Mouse (Mus musculus) gastrocnemius, postnatal 25 days (tissue): ENCODE measurements around the gene Phtf2. TPM values are rescaled to one million over a fixed set of nuclear protein-coding genes. Genes with fewer than 3 reads are reported as not detected.
"Not testable (repeated sequence)": the region's sequence is repeated elsewhere in the genome, so short reads cannot be mapped to it uniquely, and the experiment has no call there.

ENCODE experiments used
- DNase-seq: peaks from one replicate; pipeline ENCODE4 v3.0.0; 2022
- total RNA-seq, 2 experiments: library from RNA; stranded (reverse); gene quantifications; 1 replicate in 1 of 2; 2 replicates in 1 of 2; pipeline ENCODE4 v1.2.3; 2021

Gene Phtf2
- total RNA-seq, 2 experiments from 2014 or later, result 134 to 156 TPM

DNA sequence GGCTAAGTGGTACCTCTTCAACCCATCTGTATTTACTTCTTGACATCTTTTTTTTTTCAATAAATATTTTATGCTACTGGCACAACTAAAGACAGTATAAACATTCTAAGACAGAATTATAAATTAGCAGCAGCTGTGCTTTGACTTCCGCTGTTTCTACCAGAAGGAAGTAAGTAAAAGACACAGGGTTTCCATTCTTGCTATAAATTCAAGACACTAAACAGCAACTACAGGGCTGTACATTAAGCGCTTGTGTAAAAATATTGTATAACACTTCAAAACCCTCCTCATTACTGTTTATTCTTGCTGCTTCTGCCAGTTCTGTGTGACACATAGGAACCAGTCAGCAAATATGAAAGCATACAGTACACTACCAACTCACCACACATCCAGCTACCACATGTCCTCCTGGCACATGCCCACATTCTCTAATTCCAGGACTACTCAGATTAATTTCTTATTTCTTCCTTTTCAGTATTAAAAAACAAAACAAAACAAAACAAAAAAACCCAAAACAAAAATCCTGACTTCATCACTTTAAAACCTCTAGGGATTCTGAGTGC is 16.6 kb downstream of the Phtf2 start:
- no peak for DNase-seq

DNA sequence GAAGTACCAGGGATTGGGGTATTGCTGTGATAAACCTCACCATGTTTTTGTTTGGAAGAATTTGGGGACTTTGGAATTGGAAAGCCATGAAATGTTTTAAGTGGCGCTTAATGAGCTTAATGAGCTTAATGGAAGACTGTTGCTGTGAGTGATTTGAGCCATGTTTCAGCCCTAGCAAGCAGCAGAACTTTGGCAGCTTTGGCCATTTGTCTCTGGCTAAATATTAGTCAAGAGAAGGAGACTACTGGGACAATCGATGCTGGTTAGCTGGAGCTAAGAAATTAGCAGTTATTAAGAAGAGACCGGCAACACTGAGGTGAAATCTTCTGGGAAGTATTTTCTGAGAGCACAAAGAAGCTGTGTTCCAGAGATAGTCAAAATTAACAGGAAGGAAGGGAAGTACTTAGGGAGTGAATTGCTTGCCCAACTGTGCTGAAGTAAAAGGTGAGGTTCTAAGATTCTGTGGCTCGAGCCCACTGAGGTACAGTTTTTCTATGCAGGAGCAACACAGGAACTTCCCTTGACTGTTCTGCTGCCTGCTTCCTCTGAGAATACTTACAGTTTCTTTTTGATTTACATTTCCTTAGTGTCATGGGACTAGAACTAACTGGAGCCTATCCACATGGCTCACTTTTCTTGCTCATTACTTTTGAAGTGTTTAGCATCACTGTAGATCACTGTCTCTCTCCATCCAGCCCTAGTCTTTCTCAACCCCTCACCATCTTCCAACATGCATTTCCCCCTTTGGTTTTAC is 17.5 kb downstream of the Phtf2 start:
- DNase-seq, result no peak

DNA sequence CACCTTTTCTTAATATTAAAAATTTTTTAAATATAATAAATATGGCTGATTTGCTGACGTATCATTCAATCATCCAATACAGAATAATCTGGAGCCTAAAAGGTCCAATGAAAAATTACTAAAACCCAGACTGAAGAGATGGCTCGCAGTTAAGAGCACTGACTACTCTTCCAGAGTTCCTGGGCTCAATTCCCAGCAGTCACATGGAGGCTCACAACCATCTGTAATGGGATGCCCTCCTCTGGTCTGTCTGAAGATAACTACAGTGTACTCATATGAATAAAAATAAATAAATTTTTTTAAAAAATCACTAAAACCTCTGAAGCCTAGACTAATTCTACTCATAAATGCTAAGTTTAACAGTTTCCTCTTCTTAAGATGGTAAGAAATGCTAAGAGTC is 20.0 kb downstream of the Phtf2 start:
- no peak for DNase-seq

DNA sequence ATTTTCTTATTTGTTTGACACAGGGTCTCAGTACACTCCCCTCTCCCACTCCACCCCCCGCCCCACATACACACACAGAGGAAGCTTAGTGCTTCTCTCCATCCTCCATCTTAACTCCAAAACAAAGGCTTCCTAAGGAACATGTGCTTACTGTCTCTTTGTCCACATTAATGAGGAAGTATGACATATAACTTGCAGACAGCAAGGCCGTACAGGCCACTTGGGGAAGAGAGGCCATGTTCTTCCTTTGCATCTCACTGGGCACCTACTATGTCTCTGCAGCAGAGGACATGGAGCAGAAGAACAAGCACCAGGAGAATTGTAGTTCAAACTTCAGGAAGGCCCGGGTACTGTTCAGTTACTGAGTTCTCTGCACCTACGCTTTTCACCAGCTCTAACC is 21.4 kb downstream of the Phtf2 start:
- DNase-seq, result no peak

DNA sequence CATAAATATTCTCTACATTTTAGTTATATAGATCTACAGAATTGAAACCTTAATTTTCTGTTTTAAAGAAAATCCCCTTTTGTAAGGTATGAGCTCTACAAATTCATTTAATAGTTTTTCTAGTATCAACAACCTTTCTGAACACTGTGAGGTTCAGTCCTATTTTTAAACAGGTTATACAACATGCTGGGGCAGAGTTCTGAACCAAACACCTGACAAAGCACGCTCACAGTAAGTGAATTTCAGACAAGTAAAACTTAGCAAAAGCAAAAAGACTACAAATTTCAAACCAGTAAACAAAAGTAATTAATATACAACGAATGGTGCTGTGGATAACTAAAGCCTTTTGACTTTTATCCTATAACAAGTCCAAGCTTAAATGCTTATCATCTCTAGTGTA is 23.5 kb downstream of the Phtf2 start:
- no peak for DNase-seq

DNA sequence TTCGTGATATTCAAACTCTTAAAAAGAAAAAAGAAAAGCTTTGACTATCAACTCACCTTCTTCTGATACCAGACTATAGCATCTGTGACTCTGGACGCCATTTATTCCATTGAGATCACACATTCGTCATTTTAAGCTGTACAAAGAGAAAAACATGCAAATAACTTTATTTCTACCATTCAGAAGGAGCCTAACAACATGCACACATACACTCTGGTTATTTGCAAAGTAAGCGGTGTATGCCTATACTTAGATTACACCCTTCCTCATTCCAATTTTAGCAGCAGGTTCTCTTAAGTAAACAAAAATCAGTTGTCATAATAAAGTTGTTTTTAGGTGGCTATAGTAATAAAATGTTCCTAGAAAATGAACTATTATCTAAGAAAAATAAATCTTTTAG is 26.9 kb downstream of the Phtf2 start:
- no peak for DNase-seq

DNA sequence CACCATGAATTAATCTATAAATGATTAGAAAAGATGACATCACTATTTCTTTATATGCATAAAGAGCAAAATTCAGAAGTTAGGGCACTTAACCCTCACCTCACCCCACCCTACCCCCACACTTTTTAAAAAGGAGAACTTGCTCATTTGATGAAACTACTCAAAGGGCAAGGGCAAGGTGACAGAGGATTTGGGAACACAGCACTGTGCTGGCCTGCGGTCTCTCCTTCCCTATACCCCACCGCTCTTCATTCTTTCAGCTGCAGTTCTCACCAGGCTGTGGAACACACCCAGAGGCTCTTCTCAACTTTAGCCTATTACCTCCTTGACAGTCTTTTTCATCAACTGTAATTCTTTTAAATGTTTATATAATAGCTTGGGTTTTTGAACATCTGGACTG is 34.9 kb downstream of the Phtf2 start:
- no peak for DNase-seq

DNA sequence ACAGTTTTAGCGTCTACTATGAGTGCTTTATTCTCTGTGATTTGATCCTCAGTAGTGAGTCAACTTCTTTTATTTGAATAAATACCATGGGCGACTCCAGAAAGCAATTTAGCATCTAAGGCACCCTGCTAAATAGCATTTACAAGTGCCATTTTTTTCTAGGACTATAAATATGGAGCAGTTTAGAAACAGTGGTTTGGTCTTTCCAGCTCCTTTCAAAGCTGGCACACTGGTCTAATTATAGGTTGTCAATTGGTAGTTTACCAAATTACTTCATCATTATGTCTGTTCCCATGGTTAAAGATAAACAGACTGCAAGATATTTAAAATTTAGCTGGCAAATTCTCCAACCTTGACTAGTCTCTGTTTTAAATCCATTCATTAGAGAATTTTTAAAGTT is 38.1 kb downstream of the Phtf2 start:
- no peak for DNase-seq

DNA sequence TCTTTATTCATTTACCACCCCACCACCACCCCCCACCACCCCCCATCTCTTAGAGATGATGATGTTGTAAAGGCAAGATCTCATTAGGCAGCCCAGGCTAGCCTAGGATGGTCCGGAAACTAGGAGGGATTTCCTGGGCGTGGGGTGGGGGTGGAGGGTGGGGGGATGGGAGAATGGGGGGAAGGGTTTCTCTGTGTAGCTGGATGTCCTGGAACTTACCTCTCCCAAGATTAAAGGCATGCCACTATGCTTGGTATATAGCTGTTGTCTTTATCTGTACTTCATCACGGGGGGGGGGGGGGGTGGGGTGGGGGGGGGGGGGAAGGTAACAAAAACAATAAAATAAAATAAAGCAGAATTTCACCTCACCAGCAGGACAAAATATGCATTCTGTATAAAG is 38.5 kb downstream of the Phtf2 start:
- no peak for DNase-seq

DNA sequence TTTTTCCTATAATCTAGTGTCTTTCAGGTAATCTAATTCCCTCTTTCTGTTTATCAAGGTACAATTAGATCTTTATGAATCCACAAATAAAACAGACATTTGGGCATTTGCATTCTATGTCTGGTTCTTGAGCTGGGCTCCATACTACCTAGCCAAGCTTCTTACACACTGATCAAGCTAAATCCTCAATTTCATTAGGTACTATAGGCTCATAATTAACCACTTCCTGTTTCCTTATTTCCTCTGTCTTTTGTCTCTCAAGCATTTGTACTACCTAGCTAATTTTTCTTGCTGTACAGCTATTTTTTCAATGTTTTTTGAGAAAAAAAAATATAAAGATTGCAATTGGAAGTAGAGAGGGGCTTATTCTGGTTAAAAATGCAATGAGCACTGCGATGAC is 44.8 kb downstream of the Phtf2 start:
- DNase-seq, result no peak

DNA sequence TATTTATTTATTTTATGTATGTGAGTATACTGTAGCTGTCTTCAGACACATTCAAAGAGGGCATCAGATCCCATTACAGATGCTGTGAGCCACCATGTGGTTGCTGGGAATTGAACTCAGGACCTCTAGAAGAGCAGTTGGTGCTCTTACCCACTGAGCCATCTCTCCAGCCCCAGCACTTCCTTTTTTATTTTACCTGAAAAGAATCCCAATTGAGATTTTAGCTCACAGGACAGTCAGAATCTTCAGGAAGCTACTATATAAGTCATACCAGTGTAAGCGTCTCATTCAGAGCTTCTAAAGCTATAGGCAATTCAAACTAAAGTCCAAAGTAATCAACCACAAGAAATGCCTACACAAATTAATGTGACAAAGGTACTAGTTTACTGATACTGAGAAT is 47.5 kb downstream of the Phtf2 start:
- DNase-seq, result no peak

DNA sequence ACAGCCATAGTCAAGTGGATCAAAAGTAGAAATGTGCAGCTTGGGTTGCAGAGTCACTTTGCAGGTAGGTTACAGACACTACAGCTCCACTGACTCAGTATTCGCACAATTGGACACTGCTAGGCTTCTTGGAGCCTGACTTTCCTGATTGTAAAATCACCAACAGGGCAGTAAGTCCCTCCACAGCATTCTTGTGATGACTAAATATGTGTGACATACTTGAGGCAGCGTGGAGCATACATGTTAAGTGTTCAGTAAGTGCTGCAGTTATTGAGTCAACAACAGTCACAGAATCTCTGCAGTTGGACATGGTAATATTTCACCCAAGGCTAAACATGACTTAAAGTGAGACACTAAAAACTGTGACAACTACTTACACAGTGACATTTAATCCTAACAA is 50.5 kb downstream of the Phtf2 start:
- DNase-seq, result no peak

DNA sequence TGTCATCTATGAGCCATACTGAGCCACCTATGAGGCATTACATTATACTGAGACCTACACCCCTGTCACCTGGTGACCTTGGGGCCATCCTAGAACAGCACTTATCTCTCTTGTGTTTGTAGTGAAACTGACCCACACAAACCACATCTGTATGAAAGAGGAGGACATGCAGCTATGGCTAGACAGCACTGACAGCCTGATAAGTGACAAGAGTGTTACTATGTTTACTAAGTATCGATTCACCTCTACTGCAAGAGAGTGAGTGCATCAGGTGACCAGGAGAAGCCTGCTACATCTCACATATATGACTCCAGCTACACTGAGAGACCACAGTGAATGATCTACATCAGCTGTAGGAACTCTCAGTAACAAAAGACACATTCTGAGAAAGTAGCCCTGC is 51.2 kb downstream of the Phtf2 start:
- DNase-seq, result no peak

DNA sequence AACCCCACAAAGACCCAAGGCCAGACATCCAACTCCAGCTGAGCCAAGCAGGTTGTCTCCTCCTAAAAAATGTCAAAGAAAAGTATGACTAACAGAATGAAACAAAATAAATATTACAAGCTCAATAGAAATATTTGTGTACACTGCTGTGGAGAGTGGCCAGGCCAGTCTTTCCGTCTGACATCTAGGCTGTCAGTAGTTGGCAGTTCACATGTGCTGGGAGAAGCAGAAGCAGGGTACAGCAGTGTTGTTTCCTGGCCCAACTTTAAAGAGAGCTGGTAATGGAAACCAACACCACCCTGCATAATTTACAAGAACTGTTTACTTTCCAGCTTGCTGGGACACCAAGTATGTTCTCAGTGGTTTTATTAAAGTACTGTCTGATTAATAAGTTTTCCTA is 60.3 kb downstream of the Phtf2 start:
- DNase-seq, result peak; percentile 52

DNA sequence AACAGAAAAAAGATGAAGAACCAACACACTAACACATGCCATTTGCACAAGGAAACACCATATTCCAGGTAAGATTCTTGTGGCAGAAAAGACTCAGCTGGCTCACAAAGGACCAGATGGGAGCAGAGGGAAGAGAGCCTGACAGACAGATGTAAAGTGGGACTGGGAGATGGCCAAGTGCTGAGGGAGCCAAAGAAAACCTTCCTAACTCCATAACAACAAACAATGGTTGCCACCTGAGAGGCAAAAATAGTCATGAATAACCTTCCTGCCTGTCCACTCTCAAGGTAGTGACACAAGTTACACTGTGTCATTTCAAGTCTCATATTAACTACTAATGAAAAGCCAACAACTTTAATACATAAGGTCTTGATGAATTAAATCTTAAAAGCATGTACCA is 60.8 kb downstream of the Phtf2 start:
- no peak for DNase-seq

DNA sequence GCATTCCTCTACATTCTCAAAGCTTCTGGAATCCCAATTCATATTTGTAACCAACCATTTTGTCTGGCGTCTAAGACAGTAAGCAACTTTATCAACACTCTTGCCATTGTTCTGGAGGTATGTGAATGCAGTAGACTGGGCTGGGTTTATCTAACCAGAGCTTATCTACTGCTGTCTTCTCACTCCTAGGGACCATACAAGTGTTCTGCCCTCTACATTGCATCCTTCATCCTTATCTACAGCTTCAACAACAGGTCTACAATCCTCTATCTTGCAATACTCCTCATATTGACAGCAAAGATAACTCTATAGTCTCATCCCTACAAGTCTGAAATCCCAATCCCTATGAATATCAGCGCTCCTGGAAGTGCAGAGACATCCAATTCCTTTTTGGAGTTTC is 66.8 kb downstream of the Phtf2 start:
- DNase-seq, result no peak

DNA sequence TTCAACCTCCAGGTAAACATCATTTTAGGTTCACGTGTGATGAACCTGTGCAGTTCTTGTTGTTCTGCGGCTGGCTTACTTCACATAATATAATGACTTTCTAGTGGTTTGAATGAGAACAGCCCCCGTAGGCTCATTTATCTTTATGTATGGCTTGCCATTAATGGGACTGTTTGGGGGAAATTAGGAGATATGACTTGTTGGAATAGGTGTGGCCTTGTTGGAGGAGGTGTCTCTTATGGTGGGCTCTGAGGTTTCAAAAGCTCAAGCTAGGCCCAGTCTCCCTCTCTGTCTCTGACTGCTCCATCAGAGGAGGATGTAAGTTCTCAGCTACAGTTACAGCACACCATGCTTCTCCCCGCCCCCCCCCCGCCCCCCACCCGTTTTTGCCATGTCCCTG is 71.5 kb downstream of the Phtf2 start:
- no peak for DNase-seq

DNA sequence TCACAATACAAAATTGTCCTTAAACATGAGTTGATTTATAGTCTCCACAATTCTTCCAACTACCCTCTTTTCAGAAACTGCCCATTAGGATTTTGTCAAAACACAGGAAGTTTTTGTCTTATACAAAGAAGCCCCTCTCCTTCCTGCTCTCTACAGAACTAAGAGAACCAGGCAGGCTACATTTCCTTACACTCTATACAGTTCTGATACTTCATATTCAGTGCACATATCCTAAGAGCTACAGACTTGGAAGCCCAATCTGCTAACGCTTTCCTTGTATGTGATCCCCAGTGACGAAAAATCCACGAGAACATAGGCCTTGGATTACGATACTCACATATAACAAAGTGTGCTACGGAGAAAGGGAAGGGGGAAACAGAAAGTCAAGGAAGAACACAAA is 86.0 kb downstream of the Phtf2 start:
- no peak for DNase-seq

DNA sequence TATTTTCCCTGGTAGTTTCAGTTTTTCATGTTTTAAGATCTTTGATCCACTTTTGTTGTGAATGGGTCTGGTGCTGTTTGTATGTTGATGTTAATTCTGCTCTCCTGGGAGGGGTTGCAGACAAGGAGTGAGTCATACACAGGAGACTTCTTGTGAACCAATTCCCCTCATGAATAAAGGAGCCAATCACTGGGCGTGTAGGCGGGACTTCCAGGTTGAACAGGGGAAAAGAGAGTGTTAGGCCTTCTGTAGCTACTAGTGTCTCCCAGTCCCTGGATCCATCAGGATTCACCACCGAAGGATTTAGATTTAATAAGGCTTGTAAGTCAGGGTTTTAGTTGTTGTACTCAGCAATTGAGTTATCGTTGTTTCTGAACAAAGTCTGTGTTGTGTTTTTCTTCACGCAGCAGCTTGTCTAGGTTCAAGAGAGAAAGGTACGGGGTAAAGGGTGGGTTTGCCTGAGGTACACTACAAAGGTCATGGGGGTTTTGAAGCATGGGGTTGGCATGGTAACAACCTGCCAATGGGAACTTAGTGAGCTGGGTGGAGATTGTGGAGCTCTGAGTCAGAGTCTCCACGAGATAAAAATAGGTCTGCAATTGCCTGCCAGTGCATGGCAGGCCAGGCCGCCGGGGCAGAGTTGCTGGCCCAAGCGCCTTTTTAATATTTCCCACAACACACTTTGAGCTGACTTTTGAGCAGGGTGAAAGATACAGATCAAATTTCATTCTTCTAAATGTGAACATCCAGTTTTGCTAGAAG is 90.0 kb downstream of the Phtf2 start:
- DNase-seq, result peak; percentile 64

DNA sequence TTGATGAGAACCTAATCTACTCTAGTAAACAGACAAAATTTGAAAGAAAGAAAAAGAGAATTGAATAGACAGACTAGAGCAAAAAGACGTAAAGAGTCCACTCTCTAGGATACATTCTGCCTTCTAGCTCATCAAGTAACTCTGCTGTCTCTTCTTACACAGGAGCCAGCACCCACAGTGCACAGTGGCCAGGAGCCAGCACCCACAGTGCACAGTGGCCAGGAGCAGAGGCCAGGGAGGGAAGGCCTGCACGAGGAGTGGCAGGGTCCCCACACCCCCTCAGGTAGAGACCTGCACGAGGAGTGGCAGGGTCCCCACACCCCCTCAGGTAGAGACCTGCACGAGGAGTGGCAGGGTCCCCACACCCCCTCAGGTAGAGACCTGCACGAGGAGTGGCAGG is 95.5 kb downstream of the Phtf2 start:
- DNase-seq, result not testable (repeated sequence)

DNA sequence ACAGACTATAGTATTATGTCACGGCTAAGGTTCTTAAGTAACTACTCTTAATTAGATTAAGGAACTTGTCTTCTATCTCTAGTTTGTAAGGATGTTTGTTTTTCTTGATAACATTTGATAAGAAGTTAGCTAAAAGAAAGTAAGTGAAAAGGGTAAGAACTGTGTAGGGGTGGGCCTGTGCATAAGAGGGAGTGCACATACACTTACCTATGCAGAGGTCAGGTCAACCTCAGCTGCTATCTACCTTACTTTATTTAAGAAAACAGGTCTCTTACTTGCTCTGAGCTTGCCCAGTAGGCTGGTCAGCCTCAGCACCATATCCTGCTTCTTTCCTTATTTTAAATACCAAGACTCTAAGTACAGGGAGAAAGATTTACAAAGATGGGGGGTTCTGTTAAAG is 100.8 kb downstream of the Phtf2 start:
- DNase-seq, result no peak

DNA sequence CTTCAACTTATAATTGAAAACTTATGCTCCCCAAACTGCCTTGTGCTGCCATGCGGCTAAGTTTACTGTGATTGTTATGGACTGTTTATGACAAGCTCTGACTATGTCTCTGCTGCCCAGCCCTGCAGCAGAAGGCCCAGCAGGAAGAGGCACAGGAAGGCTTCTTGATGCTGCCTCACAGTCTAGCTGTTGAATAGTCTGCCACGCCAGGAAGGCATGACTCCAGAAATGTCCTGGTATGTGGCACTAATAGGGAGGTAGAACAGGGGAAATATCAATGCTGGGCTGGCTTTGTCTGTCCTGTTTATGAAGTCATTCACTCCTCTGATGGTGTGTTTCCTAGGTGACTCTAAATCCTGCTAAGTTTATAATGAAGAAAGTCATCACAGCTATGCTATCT is 102.7 kb downstream of the Phtf2 start:
- DNase-seq, result no peak

DNA sequence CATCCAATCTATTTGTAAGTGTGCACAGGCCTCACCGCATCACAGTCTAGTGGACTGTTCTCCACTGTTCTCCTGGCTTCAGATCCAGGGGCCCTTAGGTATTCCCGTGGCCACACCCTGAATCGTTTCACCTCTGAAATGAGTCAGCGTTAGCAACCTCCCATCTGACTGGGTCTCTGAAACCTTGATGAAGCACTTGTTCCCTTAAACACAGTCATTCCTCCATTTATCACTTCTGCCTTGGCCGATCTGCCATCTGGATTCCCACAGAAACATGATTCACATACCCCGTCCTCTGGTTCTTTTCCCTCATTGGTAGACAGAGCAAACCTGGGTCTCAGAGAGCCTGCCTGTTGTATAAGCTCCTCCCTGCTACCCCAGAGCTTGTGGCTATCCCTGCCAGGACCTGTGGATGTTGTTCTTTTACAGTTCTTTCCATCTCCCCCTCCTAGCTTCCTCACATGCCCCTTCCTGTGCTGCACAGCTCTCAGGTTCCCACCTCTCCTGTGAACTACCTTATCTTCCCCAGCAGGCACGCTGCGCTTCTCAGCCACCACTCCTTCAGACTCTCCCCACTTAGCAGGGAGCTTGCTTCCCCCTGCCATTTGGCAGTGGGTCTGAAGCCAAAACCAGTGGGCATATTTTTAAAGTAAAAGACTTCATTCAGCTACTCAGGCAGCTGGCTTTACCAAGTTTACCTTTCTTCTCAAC is 103.5 kb downstream of the Phtf2 start:
- no peak for DNase-seq
